Mouse (Mus musculus) brain, embryonic 14.5 days (tissue): ENCODE measurements around the gene Gm20661.

Experiments used
- CTCF ChIP-seq: fragments of 200-500 bp; IDR thresholded peaks from 2 replicates; pipeline ENCODE4 v1.5.1; 2012; ENCODE audit warnings: inconsistent platforms, mild to moderate bottlenecking, moderate library complexity, borderline replicate concordance; ENCODE audit not compliant: insufficient read depth, insufficient read length; ENCODE audit errors: extremely low read depth
- POLR2A ChIP-seq: fragments of 200-500 bp; IDR thresholded peaks from 2 replicates; pipeline ENCODE4 v1.6.1; 2012; ENCODE audit warnings: mild to moderate bottlenecking, inconsistent platforms, borderline replicate concordance; ENCODE audit not compliant: poor library complexity, insufficient read depth, insufficient read length, severe bottlenecking; ENCODE audit errors: extremely low read depth

- no peak for TF ChIP-seq POLR2A
- no peak for TF ChIP-seq CTCF
Measured at GRCm38 (mm10) chr9:107947241-107948194, 35.3 kb upstream of the Gm20661 start.
